Mouse (Mus musculus) central nervous system, embryonic 14 days (tissue): ENCODE results near the gene Mtif2. TPM values are rescaled to one million over a fixed set of nuclear protein-coding genes. Genes with fewer than 3 reads are reported as not detected.

Source experiments
- polyA plus RNA-seq: library from polyadenylated mRNA; depleted of rRNA; stranded (reverse); fragments of >200 nt; gene quantifications from 2 replicates; pipeline ENCODE4 v1.2.3, GENCODE M21; 2012; rRNA removed

Gene Mtif2
- 30.7 and 36.0 TPM in 2 replicates for polyA plus RNA-seq

GRCm38 (mm10) chr11:29525988-29526794 is at the start of gene Mtif2:
Gene Mtif2, plus strand, starts transcription at chr11:29526408.

GRCm38 (mm10) chr11:29514682-29515412 is 11.4 kb upstream of the Mtif2 start, which contains the start of gene Prorsd1:
Gene Prorsd1, minus strand, starts transcription at chr11:29515033.

GRCm38 (mm10) chr11:29547752-29548503 is 21.7 kb downstream of the Mtif2 start, which contains the start of the genes Clhc1 and Rps27a:
Gene Clhc1, plus strand, starts transcription at chr11:29547950.
Gene Rps27a, minus strand, starts transcription at chr11:29548109.

Other genes with a start within 250 kb of the Mtif2 start
- 24.7 and 29.4 TPM in 2 replicates for gene Ccdc88a, start 152.8 kb upstream of the Mtif2 start, polyA plus RNA-seq
- 5.4 and 7.2 TPM in 2 replicates for gene Prorsd1, start 11.4 kb upstream of the Mtif2 start, polyA plus RNA-seq
- gene Clhc1, start 21.5 kb downstream of the Mtif2 start, polyA plus RNA-seq, result 0.15 and 0.23 TPM in 2 replicates
- 1,086 and 1,219 TPM in 2 replicates for gene Rps27a, start 21.7 kb downstream of the Mtif2 start, polyA plus RNA-seq
- gene Rtn4, start 166.5 kb downstream of the Mtif2 start, polyA plus RNA-seq, result 278 and 296 TPM in 2 replicates